Mouse (Mus musculus) erythroblast, embryonic 14.5 days (primary cell): ENCODE results near the gene Cmc1.

Experiments used
- GATA1 ChIP-seq: IDR thresholded peaks from 2 replicates; pipeline ENCODE4 v1.6.1; 2012; ENCODE audit warnings: low read length, inconsistent platforms, mixed read lengths
- TAL1 ChIP-seq: IDR thresholded peaks from 3 replicates; pipeline ENCODE4 v1.6.1; 2012; ENCODE audit warnings: low read length, inconsistent platforms, mixed read lengths

- TF ChIP-seq GATA1: no peak
- no peak for TF ChIP-seq TAL1
These were observed 49.5 kb downstream of the Cmc1 start for GRCm38 (mm10) chr9:118100484-118100883.
